ENCODE assay signal across 8 mouse cellular contexts in genomic region chrX:142228769-142229158, GRCm38 (mm10). TPM values are rescaled to one million over a fixed set of nuclear protein-coding genes. Genes with fewer than 3 reads are reported as not detected.
DNase-seq lines count a peak whose midpoint lies in the region; ATAC-seq and TF ChIP-seq lines count a peak whose summit lies in the region.

No protein-coding gene starts in this region.

- peak overlapping the region; percentile 58 for H3K4me3 ChIP-seq in layer of hippocampus, adult 2 months
- H3K4me3 ChIP-seq in embryonic facial prominence, embryonic 14.5 days (ENCODE audit: low read depth, low read length), result peak overlapping the region; percentile 53
- H3K4me3 ChIP-seq in intestine, embryonic 16.5 days (ENCODE audit: low read length), result peak overlapping the region; percentile 58
- peak overlapping the region; percentile 43 for H3K4me3 ChIP-seq in neural tube, embryonic 14.5 days (ENCODE audit: low read depth, low read length)

- no peak for TF ChIP-seq CTCF in layer of hippocampus, adult 2 months (conservative IDR thresholded peaks at IDR 0.05)

- DNase-seq in layer of hippocampus, adult 2 months (ENCODE audit: low spot score in 2 of 2), result no peak
- no peak for DNase-seq in layer of hippocampus, adult 9-10 months (ENCODE audit: low spot score)
- no peak for DNase-seq in embryonic facial prominence, embryonic 14.5 days (ENCODE audit: low spot score)
- DNase-seq in right cerebral cortex, postnatal 36 days (ENCODE audit: low spot score in 2 of 2), result no peak
- no peak for DNase-seq in layer of hippocampus, adult 11-12 months (ENCODE audit: low spot score)
- no peak for DNase-seq in kidney, adult 18-20 months

- no peaks in the 10 kb centered on the region for H3K27me3 ChIP-seq in embryonic facial prominence, embryonic 14.5 days (replicated peaks; ENCODE audit: control insufficient read depth, insufficient read depth, low read length)
- H3K27me3 ChIP-seq in intestine, embryonic 16.5 days (replicated peaks; ENCODE audit: control insufficient read depth, insufficient read depth, low read length), result no peaks in the 10 kb centered on the region
- H3K27me3 ChIP-seq in neural tube, embryonic 14.5 days (ENCODE audit: control insufficient read depth, insufficient read depth, low read length), result no peaks in the 10 kb centered on the region

- H3K36me3 ChIP-seq in embryonic facial prominence, embryonic 14.5 days (ENCODE audit: control insufficient read depth, insufficient read depth, low read length), result no peaks in the 10 kb centered on the region
- no peaks in the 10 kb centered on the region for H3K36me3 ChIP-seq in intestine, embryonic 16.5 days (ENCODE audit: control insufficient read depth, insufficient read depth, low read length)
- H3K36me3 ChIP-seq in neural tube, embryonic 14.5 days (ENCODE audit: control insufficient read depth, insufficient read depth, low read length), result no peaks in the 10 kb centered on the region

- no peak overlapping the region for H3K9ac ChIP-seq in embryonic facial prominence, embryonic 14.5 days (ENCODE audit: low read depth, low read length)
- no peak overlapping the region for H3K9ac ChIP-seq in intestine, embryonic 16.5 days (ENCODE audit: low read depth, low read length)
- peak overlapping the region; percentile 16; the same call in 1 of the 2 replicates for H3K9ac ChIP-seq in neural tube, embryonic 14.5 days (replicated peaks; ENCODE audit: low read depth, low read length)

- peak overlapping the region; percentile 89 for H3K27ac ChIP-seq in layer of hippocampus, adult 2 months
- no peak overlapping the region for H3K27ac ChIP-seq in embryonic facial prominence, embryonic 14.5 days (replicated peaks; ENCODE audit: low read depth, low read length)
- H3K27ac ChIP-seq in intestine, embryonic 16.5 days (ENCODE audit: low read length), result no peak overlapping the region
- H3K27ac ChIP-seq in neural tube, embryonic 14.5 days (ENCODE audit: low read depth, low read length), result no peak overlapping the region

- H3K9me3 ChIP-seq in embryonic facial prominence, embryonic 14.5 days (ENCODE audit: control insufficient read depth, low read length), result no peaks in the 10 kb centered on the region
- H3K9me3 ChIP-seq in intestine, embryonic 16.5 days (ENCODE audit: control insufficient read depth, low read length), result no peaks in the 10 kb centered on the region
- no peaks in the 10 kb centered on the region for H3K9me3 ChIP-seq in neural tube, embryonic 14.5 days (ENCODE audit: control insufficient read depth, low read length)

- 36% methylated on average over 7 of the region's 7 CpGs for WGBS in embryonic facial prominence, embryonic 14.5 days
- WGBS in intestine, embryonic 16.5 days, result 43% methylated on average over 7 of the region's 7 CpGs
- WGBS in neural tube, embryonic 14.5 days, result 30% methylated on average over 7 of the region's 7 CpGs

- H3K4me1 ChIP-seq in embryonic facial prominence, embryonic 14.5 days (ENCODE audit: control insufficient read depth, insufficient read depth, low read length), result no peaks in the 10 kb centered on the region
- no peaks in the 10 kb centered on the region for H3K4me1 ChIP-seq in intestine, embryonic 16.5 days (ENCODE audit: control insufficient read depth, insufficient read depth, low read length)
- H3K4me1 ChIP-seq in neural tube, embryonic 14.5 days (ENCODE audit: control insufficient read depth, insufficient read depth, low read length), result no peaks in the 10 kb centered on the region

- peak overlapping the region; percentile 48 for H3K4me2 ChIP-seq in embryonic facial prominence, embryonic 14.5 days (ENCODE audit: low read depth, low read length)
- peak overlapping the region; percentile 37 for H3K4me2 ChIP-seq in intestine, embryonic 16.5 days (ENCODE audit: low read depth, low read length)
- H3K4me2 ChIP-seq in neural tube, embryonic 14.5 days (ENCODE audit: low read depth, low read length), result peak overlapping the region; percentile 25

- no peak for ATAC-seq in embryonic facial prominence, embryonic 14.5 days (ENCODE audit: low read depth)
- ATAC-seq in intestine, embryonic 16.5 days, result no peak
- ATAC-seq in neural tube, embryonic 14.5 days (ENCODE audit: low read depth), result peak; percentile 45; the same call in 1 of the 2 replicates

RNA-seq across cellular contexts. Expression of gene Nxt2, which starts 2.2 kb away (rescaled TPM):
- total RNA-seq in layer of hippocampus, adult 2 months (2021), result 10 to 100 TPM; 26.7 to 27.8 TPM
- polyA plus RNA-seq in embryonic facial prominence, embryonic 14.5 days (2014; fragmentation: Nextera tagmentation; extraction: Ambion mirVana), result 15.5 and 18.6 TPM in 2 replicates
- 23.2 and 24.3 TPM in 2 replicates for polyA plus RNA-seq in intestine, embryonic 16.5 days (2015; fragmentation: Nextera tagmentation; extraction: Ambion mirVana)
- polyA plus RNA-seq in neural tube, embryonic 14.5 days (2014; fragmentation: Nextera tagmentation; extraction: Ambion mirVana), result 20.9 and 26.1 TPM in 2 replicates

RNA-seq across cellular contexts. Expression of gene Gucy2f, which starts 32.0 kb away (rescaled TPM):
- under 1 TPM; 0.52 to 0.67 TPM for total RNA-seq in layer of hippocampus, adult 2 months (2021)
- 0.07 and 0.17 TPM in 2 replicates for polyA plus RNA-seq in embryonic facial prominence, embryonic 14.5 days (2014; fragmentation: Nextera tagmentation; extraction: Ambion mirVana)
- not detected in 2 replicates for polyA plus RNA-seq in intestine, embryonic 16.5 days (2015; fragmentation: Nextera tagmentation; extraction: Ambion mirVana)
- polyA plus RNA-seq in neural tube, embryonic 14.5 days (2014; fragmentation: Nextera tagmentation; extraction: Ambion mirVana), result 0.04 and 0.06 TPM in 2 replicates
